Mouse (Mus musculus) limb, embryonic 15.5 days (tissue): ENCODE data around the gene Psmb8. TPM values are rescaled to one million over a fixed set of nuclear protein-coding genes. Genes with fewer than 3 reads are reported as not detected.

ENCODE experiments used
- ATAC-seq: fragments of 200-750 bp; cut with Nextera tagmentation; 2 replicates; pipeline ENCODE4 v1.8.0; 2017; ENCODE audit warnings: low read depth, moderate TSS enrichment; ENCODE audit not compliant: insufficient number of reproducible peaks, low FRiP score, low TSS enrichment
- H3K27ac ChIP-seq: fragments of 300-500 bp; sonication (generic); 2 replicates; pipeline ENCODE4 v1.5.1; 2015; ENCODE audit warnings: moderate library complexity, mild to moderate bottlenecking, inconsistent platforms
- H3K27me3 ChIP-seq: fragments of 300-500 bp; sonication (generic); 2 replicates; pipeline ENCODE4 v1.6.1; 2015; ENCODE audit warnings: inconsistent platforms
- H3K36me3 ChIP-seq: fragments of 300-500 bp; sonication (generic); 2 replicates; pipeline ENCODE4 v1.6.1; 2015; ENCODE audit warnings: inconsistent platforms
- H3K4me1 ChIP-seq: fragments of 300-500 bp; sonication (generic); 2 replicates; pipeline ENCODE4 v1.6.1; 2015; ENCODE audit warnings: inconsistent platforms
- H3K4me2 ChIP-seq: fragments of 300-500 bp; sonication (generic); 2 replicates; pipeline ENCODE4 v1.6.1; 2015; ENCODE audit warnings: mild to moderate bottlenecking, inconsistent platforms
- H3K4me3 ChIP-seq: fragments of 300-500 bp; sonication (generic); 2 replicates; pipeline ENCODE4 v1.5.1; 2015; ENCODE audit warnings: mild to moderate bottlenecking, inconsistent platforms
- H3K9ac ChIP-seq: fragments of 300-500 bp; sonication (generic); 2 replicates; pipeline ENCODE4 v1.6.1; 2015; ENCODE audit warnings: inconsistent platforms
- H3K9me3 ChIP-seq: fragments of 300-500 bp; sonication (generic); 2 replicates; pipeline ENCODE4 v1.6.1; 2016; ENCODE audit warnings: inconsistent platforms
- WGBS: fragments of 180-500 bp; shearing (Covaris S2); methylation state at CpG from one replicate; pipeline ENCODE4 v1.1.7; 2015; 5-methylcytosine and 5-hydroxymethylcytosine counted together
- polyA plus RNA-seq: library from polyadenylated mRNA; unstranded; fragments of >200 nt; fragmentation: Nextera tagmentation; extraction: Ambion mirVana; gene quantifications from 2 replicates; pipeline ENCODE4 v1.2.1, GENCODE M21; 2015

Psmb8 gene
- polyA plus RNA-seq, 1 experiment from 2014 or later = 12.1 TPM

GRCm38 (mm10) chr17:34240366-34240765, 42.8 kb downstream of the Psmb8 start:
- WGBS = 68% methylated on average over 3 of the region's 3 CpGs
- Histone ChIP-seq H3K9me3 (no peaks in the 10 kb centered on the region), H3K27me3 (no peaks in the 10 kb centered on the region), H3K36me3 (no peaks in the 10 kb centered on the region), H3K9ac (no peak overlapping the region), H3K4me1 (no peaks in the 10 kb centered on the region), H3K4me3 (no peak overlapping the region), H3K27ac (no peak overlapping the region), H3K4me2 (no peak overlapping the region)
- no peak for ATAC-seq

DNA sequence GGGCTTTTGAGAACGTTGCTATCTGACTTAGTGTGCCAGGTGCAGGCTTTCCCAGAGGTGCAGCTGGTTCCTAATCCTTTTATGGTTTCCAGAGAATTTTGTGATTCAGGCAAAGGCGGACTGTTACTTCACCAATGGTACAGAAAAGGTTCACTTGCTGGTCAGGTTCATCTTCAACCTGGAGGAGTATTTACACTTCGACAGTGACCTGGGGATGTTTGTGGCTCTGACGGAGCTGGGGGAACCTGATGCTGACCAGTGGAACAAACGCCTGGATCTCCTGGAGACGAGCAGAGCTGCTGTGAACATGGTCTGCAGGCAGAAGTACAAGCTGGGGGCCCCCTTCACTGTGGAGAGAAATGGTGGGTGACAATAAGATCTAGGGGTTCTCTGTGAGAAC, 43.4 kb downstream of the Psmb8 start:
- no peak overlapping the region for H3K4me2 ChIP-seq
- no peak for ATAC-seq

GRCm38 (mm10) chr17:34244656-34245055, 47.1 kb downstream of the Psmb8 start:
- WGBS = 75% methylated on average over 4 of the region's 4 CpGs
- H3K4me3 ChIP-seq = no peak overlapping the region
- no peak overlapping the region for H3K4me2 ChIP-seq
- H3K9ac ChIP-seq = no peak overlapping the region
- ATAC-seq = no peak
- H3K4me1 ChIP-seq = no peaks in the 10 kb centered on the region
- H3K27me3 ChIP-seq = peaks cover 4% of the 10 kb centered on the region; the same call in 1 of the 2 replicates
- no peaks in the 10 kb centered on the region for H3K9me3 ChIP-seq
- no peak overlapping the region for H3K27ac ChIP-seq
- H3K36me3 ChIP-seq = no peaks in the 10 kb centered on the region

More for the DNA sequence above, 43.4 kb downstream of the Psmb8 start:
- Histone ChIP-seq H3K4me1 (no peaks in the 10 kb centered on the region), H3K9ac (no peak overlapping the region), H3K4me3 (no peak overlapping the region), H3K27me3 (no peaks in the 10 kb centered on the region), H3K36me3 (no peaks in the 10 kb centered on the region), H3K9me3 (no peaks in the 10 kb centered on the region), H3K27ac (no peak overlapping the region)
- WGBS = 78% methylated on average over 6 of the region's 6 CpGs

DNA sequence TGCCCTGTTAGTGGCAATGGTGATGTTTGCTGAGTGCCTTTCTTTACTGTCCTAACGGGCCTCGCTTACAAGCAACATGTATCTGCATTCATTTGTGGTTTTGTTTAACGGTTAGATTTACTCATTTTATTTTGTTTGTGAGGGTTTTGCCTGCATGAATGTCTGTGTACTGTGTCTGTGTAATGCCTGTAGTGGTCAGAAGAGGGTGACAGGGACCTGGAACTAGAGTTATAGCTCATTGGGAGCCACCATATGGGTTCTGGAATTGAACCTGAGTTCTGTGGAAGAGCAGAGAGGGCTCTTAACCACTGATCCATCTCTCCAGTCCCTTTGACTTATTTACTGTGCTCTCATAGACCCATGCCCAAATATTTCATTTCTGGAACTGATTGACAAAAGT, 49.5 kb downstream of the Psmb8 start:
- no peak overlapping the region for H3K4me3 ChIP-seq
- no peaks in the 10 kb centered on the region for H3K9me3 ChIP-seq
- H3K27ac ChIP-seq = no peak overlapping the region
- H3K36me3 ChIP-seq = no peaks in the 10 kb centered on the region
- H3K4me1 ChIP-seq = no peaks in the 10 kb centered on the region
- WGBS = 77% methylated on average over 3 of the region's 3 CpGs
- H3K4me2 ChIP-seq = no peak overlapping the region
- no peak overlapping the region for H3K9ac ChIP-seq
- no peak for ATAC-seq
- H3K27me3 ChIP-seq = peaks cover 10% of the 10 kb centered on the region; the same call in 1 of the 2 replicates

- ATAC-seq = no peak
- Histone ChIP-seq H3K4me2 (no peak overlapping the region), H3K27ac (no peak overlapping the region), H3K9ac (no peak overlapping the region), H3K36me3 (no peaks in the 10 kb centered on the region), H3K4me3 (no peak overlapping the region), H3K4me1 (no peaks in the 10 kb centered on the region), H3K27me3 (peaks cover 11% of the 10 kb centered on the region; the same call in 1 of the 2 replicates), H3K9me3 (no peaks in the 10 kb centered on the region)
- WGBS = 71% methylated on average over 2 of the region's 2 CpGs
These were observed 51.2 kb downstream of the Psmb8 start for GRCm38 (mm10) chr17:34248764-34249163.

- 45% methylated on average over 3 of the region's 3 CpGs for WGBS
- Histone ChIP-seq H3K36me3 (no peaks in the 10 kb centered on the region), H3K4me2 (no peak overlapping the region), H3K27me3 (peaks cover 17% of the 10 kb centered on the region; the same call in 1 of the 2 replicates), H3K4me3 (no peak overlapping the region), H3K4me1 (no peaks in the 10 kb centered on the region), H3K27ac (no peak overlapping the region), H3K9me3 (no peaks in the 10 kb centered on the region), H3K9ac (no peak overlapping the region)
- ATAC-seq = no peak
These were observed 51.8 kb downstream of the Psmb8 start for GRCm38 (mm10) chr17:34249361-34249760.

DNA sequence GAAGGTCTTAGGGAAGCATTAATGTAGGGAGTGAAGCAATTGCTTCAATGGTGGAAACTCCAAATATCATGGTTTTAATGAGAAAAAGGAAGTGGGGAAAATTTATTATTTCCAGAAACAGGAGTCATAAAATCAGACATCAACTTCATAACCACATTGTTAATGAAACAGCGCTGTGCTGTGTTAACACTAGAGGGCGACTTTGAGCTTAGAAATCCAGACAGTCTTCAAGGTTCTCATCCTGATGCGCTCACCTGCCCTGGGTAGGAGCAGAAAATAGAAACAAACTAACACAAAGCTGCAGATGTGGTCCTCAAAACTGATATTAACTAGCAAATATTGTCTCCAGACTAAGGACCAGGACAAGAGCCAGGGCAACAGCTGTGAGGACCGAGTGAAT, 52.4 kb downstream of the Psmb8 start:
- ATAC-seq = no peak
- WGBS = 16% methylated on average over 4 of the region's 4 CpGs
- Histone ChIP-seq H3K4me2 (no peak overlapping the region), H3K27me3 (peaks cover 17% of the 10 kb centered on the region; the same call in 1 of the 2 replicates), H3K9me3 (no peaks in the 10 kb centered on the region), H3K4me3 (no peak overlapping the region), H3K9ac (no peak overlapping the region), H3K36me3 (no peaks in the 10 kb centered on the region), H3K4me1 (no peaks in the 10 kb centered on the region), H3K27ac (no peak overlapping the region)

Other genes starting within 250 kb of the Psmb8 start
- 5.9 and 8.3 TPM in 2 replicates for gene B3galt4, start 246.2 kb upstream of the Psmb8 start, polyA plus RNA-seq
- 46.5 and 50.4 TPM in 2 replicates for gene Vps52, start 241.9 kb upstream of the Psmb8 start, polyA plus RNA-seq
- gene Rps18, start 241.7 kb upstream of the Psmb8 start, polyA plus RNA-seq = 1,572 and 1,837 TPM in 2 replicates
- 25.5 and 31.3 TPM in 2 replicates for gene H2-K1, start 197.4 kb upstream of the Psmb8 start, polyA plus RNA-seq
- 18.1 and 18.9 TPM in 2 replicates for gene Ring1, start 173.0 kb upstream of the Psmb8 start, polyA plus RNA-seq
- 45.0 and 50.3 TPM in 2 replicates for gene H2-Ke6, start 169.7 kb upstream of the Psmb8 start, polyA plus RNA-seq
- gene Slc39a7, start 166.0 kb upstream of the Psmb8 start, polyA plus RNA-seq = 258 and 259 TPM in 2 replicates
- 44.4 and 52.5 TPM in 2 replicates for gene Rxrb, start 165.9 kb upstream of the Psmb8 start, polyA plus RNA-seq
- 94.4 and 96.5 TPM in 2 replicates for gene Col11a2, start 158.3 kb upstream of the Psmb8 start, polyA plus RNA-seq
- 0.61 and 0.79 TPM in 2 replicates for gene H2-Oa, start 105.4 kb upstream of the Psmb8 start, polyA plus RNA-seq
- 13.4 and 15.2 TPM in 2 replicates for gene H2-DMa, start 78.2 kb upstream of the Psmb8 start, polyA plus RNA-seq
- gene Brd2, start 75.1 kb upstream of the Psmb8 start, polyA plus RNA-seq = 104 and 112 TPM in 2 replicates
- gene H2-DMb2, start 54.4 kb upstream of the Psmb8 start, polyA plus RNA-seq = 0.37 and 0.38 TPM in 2 replicates
- gene H2-DMb1, start 44.6 kb upstream of the Psmb8 start, polyA plus RNA-seq = 2.6 and 3.3 TPM in 2 replicates
- gene Tap1, start 10.2 kb upstream of the Psmb8 start, polyA plus RNA-seq = 13.2 and 13.4 TPM in 2 replicates
- 3.1 and 3.4 TPM in 2 replicates for gene Psmb9, start 10.0 kb upstream of the Psmb8 start, polyA plus RNA-seq
- 5.9 and 6.1 TPM in 2 replicates for gene Tap2, start 5.8 kb downstream of the Psmb8 start, polyA plus RNA-seq
- gene H2-Ob, start 41.2 kb downstream of the Psmb8 start, polyA plus RNA-seq = 0.32 TPM in 1 of 2 replicates, not detected in the other
- 5.8 and 7.5 TPM in 2 replicates for gene H2-Ab1, start 60.0 kb downstream of the Psmb8 start, polyA plus RNA-seq
- gene H2-Aa, start 90.1 kb downstream of the Psmb8 start, polyA plus RNA-seq = 2.9 and 3.3 TPM in 2 replicates
- 3.3 and 3.8 TPM in 2 replicates for gene H2-Eb1, start 108.1 kb downstream of the Psmb8 start, polyA plus RNA-seq
- gene H2-Eb2, start 127.9 kb downstream of the Psmb8 start, polyA plus RNA-seq = not detected in 2 replicates
- 0.20 TPM in 2 replicates for gene Btnl2, start 157.1 kb downstream of the Psmb8 start, polyA plus RNA-seq
- gene Btnl1, start 179.4 kb downstream of the Psmb8 start, polyA plus RNA-seq = not detected in 2 replicates
- 0.61 TPM in 1 of 2 replicates, not detected in the other for gene BC051142, start 201.1 kb downstream of the Psmb8 start, polyA plus RNA-seq